Mouse (Mus musculus) kidney, embryonic 14.5 days (tissue): ENCODE measurements at regions not wholly inside any gene's neighbourhood (a gene's known extent, or its start where the extent isn't known, plus 50 kb on each side); places are given as distances from the start of the nearest gene placed in this dataset.

ENCODE experiments used
- ATAC-seq: fragments of 200-750 bp; cut with Nextera tagmentation; 2 replicates; pipeline ENCODE4 v1.8.0; 2017; ENCODE audit warnings: moderate number of reproducible peaks, mild to moderate bottlenecking, moderate TSS enrichment, moderate library complexity; ENCODE audit not compliant: low FRiP score, low TSS enrichment
- H3K27ac ChIP-seq: fragments of 300-500 bp; sonication (generic); 2 replicates; pipeline ENCODE4 v1.5.1; 2014; ENCODE audit warnings: low read depth, mild to moderate bottlenecking, low read length, moderate library complexity, mixed read lengths
- H3K27me3 ChIP-seq: fragments of 300-500 bp; sonication (generic); 2 replicates; pipeline ENCODE4 v1.6.1; 2014; ENCODE audit warnings: mild to moderate bottlenecking, low read length; ENCODE audit not compliant: control insufficient read depth, insufficient read depth
- H3K36me3 ChIP-seq: fragments of 300-500 bp; sonication (generic); 2 replicates; pipeline ENCODE4 v1.6.1; 2014; ENCODE audit warnings: low read length, mixed read lengths; ENCODE audit not compliant: control insufficient read depth, insufficient read depth
- H3K4me1 ChIP-seq: fragments of 300-500 bp; sonication (generic); 2 replicates; pipeline ENCODE4 v1.6.1; 2014; ENCODE audit warnings: low read length, mixed read lengths; ENCODE audit not compliant: control insufficient read depth, insufficient read depth
- H3K4me2 ChIP-seq: fragments of 300-500 bp; sonication (generic); replicated peaks from 2 replicates; pipeline ENCODE4 v1.6.1; 2014; ENCODE audit warnings: low read depth, mild to moderate bottlenecking, low read length
- H3K4me3 ChIP-seq: fragments of 300-500 bp; sonication (generic); 2 replicates; pipeline ENCODE4 v1.5.1; 2014; ENCODE audit warnings: mild to moderate bottlenecking, low read length
- H3K9ac ChIP-seq: fragments of 300-500 bp; sonication (generic); 2 replicates; pipeline ENCODE4 v1.6.1; 2014; ENCODE audit warnings: low read depth, mild to moderate bottlenecking, low read length, moderate library complexity
- H3K9me3 ChIP-seq: fragments of 300-500 bp; sonication (generic); 2 replicates; pipeline ENCODE4 v1.6.1; 2016; ENCODE audit warnings: low read length; ENCODE audit not compliant: control insufficient read depth
- WGBS: fragments of 180-500 bp; shearing (Covaris S2); extraction: QIAGEN DNeasy Blood & Tissue Kit; methylation state at CpG from one replicate; pipeline ENCODE4 v1.1.7; 2014; 5-methylcytosine and 5-hydroxymethylcytosine counted together

- ATAC-seq: no peak
- no peak overlapping the region for H3K4me3 ChIP-seq
- H3K27me3 ChIP-seq: no peaks in the 10 kb centered on the region
- H3K36me3 ChIP-seq: no peaks in the 10 kb centered on the region
- 79% methylated on average over 5 of the region's 5 CpGs for WGBS
- H3K9me3 ChIP-seq: peaks cover 7% of the 10 kb centered on the region; the same call in 1 of the 2 replicates
- H3K9ac ChIP-seq: no peak overlapping the region
- H3K4me2 ChIP-seq: no peak overlapping the region
- H3K27ac ChIP-seq: no peak overlapping the region
- peaks cover 8% of the 10 kb centered on the region; the same call in 1 of the 2 replicates for H3K4me1 ChIP-seq
Observed at GRCm38 (mm10) chr9:115727361-115727760, 181.9 kb upstream of the Gadl1 start.

GRCm38 (mm10) chr9:115731557-115731956 is 177.7 kb upstream of the Gadl1 start:
- 20% methylated on average over 6 of the region's 6 CpGs for WGBS
- ATAC-seq: no peak

GRCm38 (mm10) chr9:115733104-115733503 is 176.2 kb upstream of the Gadl1 start:
- H3K27me3 ChIP-seq: no peaks in the 10 kb centered on the region
- H3K4me1 ChIP-seq: peaks cover 8% of the 10 kb centered on the region; the same call in 1 of the 2 replicates
- H3K9me3 ChIP-seq: no peaks in the 10 kb centered on the region
- H3K36me3 ChIP-seq: no peaks in the 10 kb centered on the region
- H3K4me2 ChIP-seq: no peak overlapping the region
- no peak overlapping the region for H3K9ac ChIP-seq
- no peak overlapping the region for H3K27ac ChIP-seq
- ATAC-seq: no peak
- WGBS: 93% methylated on average over 4 of the region's 4 CpGs
- H3K4me3 ChIP-seq: no peak overlapping the region

More at GRCm38 (mm10) chr9:115731557-115731956, 177.7 kb upstream of the Gadl1 start:
- H3K4me1 ChIP-seq: peaks cover 8% of the 10 kb centered on the region; the same call in 1 of the 2 replicates
- no peak overlapping the region for H3K4me2 ChIP-seq
- no peaks in the 10 kb centered on the region for H3K36me3 ChIP-seq
- H3K9ac ChIP-seq: no peak overlapping the region
- H3K27me3 ChIP-seq: no peaks in the 10 kb centered on the region
- no peak overlapping the region for H3K4me3 ChIP-seq
- no peak overlapping the region for H3K27ac ChIP-seq
- H3K9me3 ChIP-seq: no peaks in the 10 kb centered on the region

GRCm38 (mm10) chr9:115739984-115740383 is 169.3 kb upstream of the Gadl1 start:
- H3K4me1 ChIP-seq: no peaks in the 10 kb centered on the region
- WGBS: 87% methylated on average over 5 of the region's 5 CpGs
- no peaks in the 10 kb centered on the region; the same call in 1 of the 2 replicates for H3K9me3 ChIP-seq
- H3K27me3 ChIP-seq: no peaks in the 10 kb centered on the region
- H3K9ac ChIP-seq: no peak overlapping the region
- H3K27ac ChIP-seq: no peak overlapping the region
- ATAC-seq: no peak
- no peak overlapping the region for H3K4me2 ChIP-seq
- no peak overlapping the region for H3K4me3 ChIP-seq
- no peaks in the 10 kb centered on the region for H3K36me3 ChIP-seq

- Histone ChIP-seq H3K4me3 (no peak overlapping the region), H3K4me2 (no peak overlapping the region), H3K36me3 (no peaks in the 10 kb centered on the region), H3K4me1 (no peaks in the 10 kb centered on the region), H3K27me3 (no peaks in the 10 kb centered on the region), H3K9me3 (no peaks in the 10 kb centered on the region; the same call in 1 of the 2 replicates), H3K9ac (no peak overlapping the region), H3K27ac (no peak overlapping the region)
- WGBS: 80% methylated on average over 9 of the region's 9 CpGs
- ATAC-seq: no peak
Observed at GRCm38 (mm10) chr9:115746436-115746835, 162.8 kb upstream of the Gadl1 start.

GRCm38 (mm10) chr9:115760496-115760895 is 148.8 kb upstream of the Gadl1 start:
- peak; percentile 72 for ATAC-seq
- H3K4me2 ChIP-seq: no peak overlapping the region
- H3K9me3 ChIP-seq: no peaks in the 10 kb centered on the region
- WGBS: 29% methylated on average over 2 of the region's 2 CpGs
- H3K27ac ChIP-seq: no peak overlapping the region
- H3K9ac ChIP-seq: no peak overlapping the region
- no peaks in the 10 kb centered on the region for H3K27me3 ChIP-seq
- H3K4me3 ChIP-seq: no peak overlapping the region
- H3K4me1 ChIP-seq: no peaks in the 10 kb centered on the region
- no peaks in the 10 kb centered on the region for H3K36me3 ChIP-seq

GRCm38 (mm10) chr9:115764136-115764535 is 145.1 kb upstream of the Gadl1 start:
- ATAC-seq: no peak
- H3K9ac ChIP-seq: no peak overlapping the region
- H3K4me2 ChIP-seq: no peak overlapping the region
- H3K4me1 ChIP-seq: no peaks in the 10 kb centered on the region
- 76% methylated on average over 5 of the region's 5 CpGs for WGBS
- no peaks in the 10 kb centered on the region for H3K27me3 ChIP-seq
- no peak overlapping the region for H3K27ac ChIP-seq
- H3K36me3 ChIP-seq: no peaks in the 10 kb centered on the region
- no peak overlapping the region for H3K4me3 ChIP-seq
- H3K9me3 ChIP-seq: no peaks in the 10 kb centered on the region

GRCm38 (mm10) chr9:115766471-115766870 is 142.8 kb upstream of the Gadl1 start:
- no peaks in the 10 kb centered on the region for H3K36me3 ChIP-seq
- H3K9me3 ChIP-seq: no peaks in the 10 kb centered on the region
- ATAC-seq: no peak
- H3K27me3 ChIP-seq: no peaks in the 10 kb centered on the region
- H3K9ac ChIP-seq: no peak overlapping the region
- no peak overlapping the region for H3K4me3 ChIP-seq
- no peak overlapping the region for H3K27ac ChIP-seq
- H3K4me2 ChIP-seq: no peak overlapping the region
- WGBS: 92% methylated on average over 6 of the region's 6 CpGs
- no peaks in the 10 kb centered on the region for H3K4me1 ChIP-seq

- no peak overlapping the region for H3K9ac ChIP-seq
- H3K9me3 ChIP-seq: no peaks in the 10 kb centered on the region
- H3K4me1 ChIP-seq: 0 out of 2 replicates have a peak, but pooled peaks cover 13% of the 10 kb centered on the region
- H3K4me3 ChIP-seq: no peak overlapping the region
- H3K36me3 ChIP-seq: no peaks in the 10 kb centered on the region
- H3K4me2 ChIP-seq: no peak overlapping the region
- no peaks in the 10 kb centered on the region for H3K27me3 ChIP-seq
- H3K27ac ChIP-seq: no peak overlapping the region
- 72% methylated on average over 8 of the region's 8 CpGs for WGBS
- no peak for ATAC-seq
Observed at GRCm38 (mm10) chr9:115775112-115775511, 134.1 kb upstream of the Gadl1 start.
